Mouse (Mus musculus): ENCODE results near the gene Tmem126b.
A peak's percentile ranks its signal among the peaks of the same experiment; 100 is the strongest.

The Tmem126b gene

GRCm38 (mm10) chr7:90475793-90476312, at the start of gene Tmem126b:
Gene Tmem126b, minus strand, starts transcription at chr7:90476001.
- peak; percentile 99 for DNase-seq

GRCm38 (mm10) chr7:90512293-90512692, 36.5 kb upstream of the Tmem126b start:
- no peak for DNase-seq

GRCm38 (mm10) chr7:90508124-90508523, 32.3 kb upstream of the Tmem126b start:
- DNase-seq, result no peak

GRCm38 (mm10) chr7:90482607-90483006, 6.8 kb upstream of the Tmem126b start:
- DNase-seq, result no peak

GRCm38 (mm10) chr7:90476313-90477245, 778 bp upstream of the Tmem126b start, which contains the start of gene Dlg2:
Gene Dlg2, plus strand, starts transcription at chr7:90476672.
- no peak for DNase-seq

- no peak for DNase-seq
Measured at GRCm38 (mm10) chr7:90473511-90473910, 2.3 kb downstream of the Tmem126b start.

GRCm38 (mm10) chr7:90461441-90461840, 14.4 kb downstream of the Tmem126b start:
- no peak for DNase-seq

- DNase-seq, result peak; percentile 59 to 61
Measured at GRCm38 (mm10) chr7:90460930-90461329, 14.9 kb downstream of the Tmem126b start.

- no peak for DNase-seq
Measured at GRCm38 (mm10) chr7:90460330-90460729, 15.5 kb downstream of the Tmem126b start.

- DNase-seq, result no peak
Measured at GRCm38 (mm10) chr7:90457517-90457916, 18.3 kb downstream of the Tmem126b start.

GRCm38 (mm10) chr7:90456845-90457468, 18.8 kb downstream of the Tmem126b start, which contains the start of gene Tmem126a:
Gene Tmem126a, minus strand, starts transcription at chr7:90457229.
- peak; percentile 88 to 90 for DNase-seq

GRCm38 (mm10) chr7:90456149-90456844, 19.5 kb downstream of the Tmem126b start:
- DNase-seq, result no peak

- DNase-seq, result no peak
Measured at GRCm38 (mm10) chr7:90444206-90444605, 31.6 kb downstream of the Tmem126b start.

- peak; percentile 78 to 86 for DNase-seq
Measured at GRCm38 (mm10) chr7:90443101-90444091, 32.4 kb downstream of the Tmem126b start.

- peak; percentile 98 for DNase-seq
Measured at GRCm38 (mm10) chr7:90442518-90443080, 33.2 kb downstream of the Tmem126b start, which contains the start of gene Crebzf. Gene Crebzf, plus strand, starts transcription at chr7:90442729.

- no peak for DNase-seq
Measured at GRCm38 (mm10) chr7:90442070-90442469, 33.7 kb downstream of the Tmem126b start.

GRCm38 (mm10) chr7:90440044-90440443, 35.8 kb downstream of the Tmem126b start:
- DNase-seq, result no peak

GRCm38 (mm10) chr7:90432221-90432620, 43.6 kb downstream of the Tmem126b start:
- DNase-seq, result no peak

GRCm38 (mm10) chr7:90427006-90427405, 48.8 kb downstream of the Tmem126b start:
- DNase-seq, result peak in 1 of 2 experiments; percentile 42

- DNase-seq, result peak; percentile 83 to 86
Measured at GRCm38 (mm10) chr7:90426020-90427001, 49.5 kb downstream of the Tmem126b start, which contains the start of gene Ccdc89. Gene Ccdc89, plus strand, starts transcription at chr7:90426577.

Measured in lung, postnatal 4 days (tissue).